Mouse (Mus musculus) cortical plate, adult 2 months (tissue): ENCODE measurements at regions not wholly inside any gene's neighbourhood (a gene's known extent, or its start where the extent isn't known, plus 50 kb on each side); places are given as distances from the start of the nearest gene placed in this dataset.

Source experiments
- CTCF ChIP-seq: fragments of 200-500 bp; IDR thresholded peaks from 2 replicates; pipeline ENCODE4 v1.5.1; 2011; ENCODE audit warnings: mild to moderate bottlenecking, control low read depth, low read length; ENCODE audit not compliant: insufficient read depth; ENCODE audit errors: extremely low read depth
- POLR2A ChIP-seq: fragments of 200-500 bp; IDR thresholded peaks from 2 replicates; pipeline ENCODE4 v1.6.1; 2011; ENCODE audit warnings: mild to moderate bottlenecking, low read length, control low read depth; ENCODE audit not compliant: insufficient read depth; ENCODE audit errors: extremely low read depth

DNA sequence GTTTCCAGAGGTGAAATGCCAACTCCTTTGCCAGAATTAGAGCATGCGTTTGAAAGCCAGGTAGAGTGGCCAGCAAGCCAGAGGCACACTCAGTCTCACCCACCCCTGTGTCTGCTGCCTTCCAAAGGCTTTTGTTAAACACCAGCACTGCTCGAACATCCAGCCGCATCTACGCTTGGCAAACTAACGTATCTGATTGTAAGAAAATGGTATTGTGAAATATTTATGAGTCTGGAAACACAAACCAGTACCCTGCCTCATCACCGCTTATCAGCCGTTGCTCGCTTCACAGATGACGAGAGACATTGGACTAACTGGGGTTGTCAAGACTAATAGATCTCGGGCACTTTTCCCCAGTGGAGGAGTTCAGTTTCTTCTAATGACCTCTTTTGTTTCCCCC is 287.3 kb downstream of the Rwdd3 start:
- TF ChIP-seq POLR2A (no peak), CTCF (no peak)
